Mouse (Mus musculus): ENCODE data around the gene Nfyb. TPM values are rescaled to one million over a fixed set of nuclear protein-coding genes. Genes with fewer than 3 reads are reported as not detected.
A peak's percentile ranks its signal among the peaks of the same experiment; 100 is the strongest.

Nfyb gene
- total RNA-seq, 2 experiments from 2014 or later = 67.7 to 67.8 TPM

DNA sequence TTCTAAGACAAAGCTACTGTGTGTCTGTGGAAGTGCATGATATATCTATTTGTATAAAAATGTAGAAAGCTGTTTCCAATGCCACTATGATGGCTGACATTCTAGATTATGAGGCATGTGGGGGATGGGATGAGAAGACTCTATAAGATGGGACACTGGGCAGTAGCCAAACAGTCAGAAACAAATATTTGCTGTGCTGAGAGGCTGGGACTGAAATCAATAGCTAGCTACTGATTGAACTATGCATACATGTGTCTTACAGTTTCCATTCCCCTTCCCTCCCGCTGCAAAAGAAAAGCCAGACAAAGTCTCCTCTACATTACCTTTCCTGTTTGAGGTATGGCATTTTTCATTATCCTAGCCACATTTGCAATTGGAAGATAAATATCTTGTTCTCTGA, 9.3 kb downstream of the Nfyb start:
- no peak for DNase-seq (ENCODE audit: low spot score in 2 of 2)
- no peak overlapping the region for H3K27ac ChIP-seq
- no peak for TF ChIP-seq CTCF (conservative IDR thresholded peaks at IDR 0.05)
- no peak overlapping the region for H3K4me3 ChIP-seq

- no peak for TF ChIP-seq CTCF (conservative IDR thresholded peaks at IDR 0.05)
- Histone ChIP-seq H3K4me3 (no peak overlapping the region), H3K27ac (no peak overlapping the region)
- no peak for DNase-seq (ENCODE audit: low spot score in 2 of 2)
Observed at GRCm38 (mm10) chr10:82752921-82753320, 11.0 kb downstream of the Nfyb start.

- no peak for DNase-seq (ENCODE audit: low spot score in 2 of 2)
- no peak overlapping the region for H3K4me3 ChIP-seq
Observed at GRCm38 (mm10) chr10:82750778-82751177, 13.2 kb downstream of the Nfyb start.

GRCm38 (mm10) chr10:82746988-82747850, 16.7 kb downstream of the Nfyb start:
- Histone ChIP-seq H3K27ac (peak overlapping the region; percentile 23; the same call in 1 of the 2 replicates), H3K4me3 (no peak overlapping the region)
- no peak for DNase-seq (ENCODE audit: low spot score in 2 of 2)
- TF ChIP-seq CTCF (conservative IDR thresholded peaks at IDR 0.05) = no peak

More at GRCm38 (mm10) chr10:82750778-82751177, 13.2 kb downstream of the Nfyb start:
- TF ChIP-seq CTCF (conservative IDR thresholded peaks at IDR 0.05) = no peak
- no peak overlapping the region for H3K27ac ChIP-seq

- Histone ChIP-seq H3K4me3 (no peak overlapping the region), H3K27ac (no peak overlapping the region)
- no peak for TF ChIP-seq CTCF (conservative IDR thresholded peaks at IDR 0.05)
- no peak for DNase-seq (ENCODE audit: low spot score in 2 of 2)
Observed at GRCm38 (mm10) chr10:82745301-82745700, 18.6 kb downstream of the Nfyb start.

DNA sequence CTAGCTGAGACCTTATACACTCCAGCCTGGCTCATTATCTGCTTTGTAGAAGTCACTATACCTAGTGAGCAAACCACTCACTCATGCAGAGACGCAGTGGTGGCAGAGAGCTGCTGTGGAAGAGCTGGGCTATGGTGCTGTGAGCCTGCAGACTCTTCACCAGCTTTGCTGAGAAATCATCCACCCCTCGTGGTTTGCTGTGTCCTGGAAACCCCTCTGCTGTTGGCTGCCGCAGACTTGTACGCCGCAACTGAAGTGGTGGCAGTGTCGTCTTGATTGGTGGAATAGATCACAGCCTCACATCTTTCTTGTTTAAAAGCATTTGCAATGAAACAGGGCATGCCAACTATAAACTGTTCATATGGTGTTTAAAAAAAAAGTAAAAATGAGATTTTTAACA, 19.6 kb downstream of the Nfyb start:
- TF ChIP-seq CTCF (conservative IDR thresholded peaks at IDR 0.05) = 0 out of 2 replicates have a peak, but pooled peaks have one; percentile 14
- Histone ChIP-seq H3K27ac (peak overlapping the region; percentile 36; the same call in 1 of the 2 replicates), H3K4me3 (no peak overlapping the region)
- no peak for DNase-seq (ENCODE audit: low spot score in 2 of 2)

DNA sequence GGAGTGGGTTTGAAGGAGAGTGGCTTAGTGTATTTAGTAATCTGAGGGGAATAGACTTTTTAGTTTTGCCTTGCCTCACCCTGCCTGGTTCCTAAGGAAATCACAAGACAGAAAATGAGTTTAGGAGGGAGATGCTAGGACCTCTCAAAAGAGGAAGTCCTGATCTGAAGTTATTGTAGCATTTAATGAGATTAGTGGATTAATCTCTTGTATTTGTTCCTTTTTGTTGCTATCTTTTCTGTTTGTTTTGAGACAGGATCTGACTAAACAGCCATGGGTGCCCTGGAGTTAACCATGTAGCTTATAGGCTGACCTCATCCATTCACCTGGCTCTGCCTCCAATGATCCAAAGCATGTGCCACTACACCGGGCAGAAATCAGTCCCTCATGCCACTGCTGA, 21.4 kb downstream of the Nfyb start:
- TF ChIP-seq CTCF (conservative IDR thresholded peaks at IDR 0.05) = no peak
- Histone ChIP-seq H3K4me3 (no peak overlapping the region), H3K27ac (no peak overlapping the region)
- DNase-seq (ENCODE audit: low spot score in 2 of 2) = no peak

GRCm38 (mm10) chr10:82741876-82742275, 22.1 kb downstream of the Nfyb start:
- Histone ChIP-seq H3K4me3 (no peak overlapping the region), H3K27ac (no peak overlapping the region)
- DNase-seq (ENCODE audit: low spot score in 2 of 2) = no peak
- TF ChIP-seq CTCF (conservative IDR thresholded peaks at IDR 0.05) = no peak

DNA sequence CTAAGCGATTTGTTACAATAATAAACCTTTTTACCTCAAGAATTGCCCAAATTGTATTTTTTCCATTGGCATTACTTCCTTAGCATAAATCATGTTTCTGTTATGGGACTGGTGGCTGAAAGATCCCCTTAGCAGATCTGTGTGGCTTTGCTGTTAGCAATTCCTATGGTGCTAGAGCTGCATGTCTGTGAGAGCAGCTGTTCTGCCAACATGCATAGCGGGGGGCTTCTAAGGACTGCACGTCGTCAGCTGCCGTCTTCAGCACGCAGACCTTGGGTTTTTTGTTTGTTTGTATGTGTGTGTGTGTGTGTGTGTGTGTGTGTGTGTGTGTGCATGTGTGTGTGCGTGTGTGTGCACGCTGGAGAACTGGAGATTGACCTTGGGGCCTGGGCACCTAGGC, 22.6 kb downstream of the Nfyb start:
- Histone ChIP-seq H3K4me3 (no peak overlapping the region), H3K27ac (no peak overlapping the region)
- DNase-seq (ENCODE audit: low spot score in 2 of 2) = no peak
- TF ChIP-seq CTCF (conservative IDR thresholded peaks at IDR 0.05) = no peak

GRCm38 (mm10) chr10:82699296-82699941, 64.5 kb downstream of the Nfyb start:
- no peak for TF ChIP-seq CTCF (conservative IDR thresholded peaks at IDR 0.05)
- DNase-seq (ENCODE audit: low spot score in 2 of 2) = no peak
- peak overlapping the region; percentile 83 for H3K4me3 ChIP-seq
- peak overlapping the region; percentile 93 for H3K27ac ChIP-seq

- Histone ChIP-seq H3K4me3 (peak overlapping the region; percentile 83), H3K27ac (peak overlapping the region; percentile 93)
- peak; percentile 40 for TF ChIP-seq CTCF (conservative IDR thresholded peaks at IDR 0.05)
- peak; percentile 89 to 91 for DNase-seq (ENCODE audit: low spot score in 2 of 2)
Observed at GRCm38 (mm10) chr10:82698712-82699261, 65.2 kb downstream of the Nfyb start.

Other genes with a start within 250 kb of the Nfyb start
- 10 to 100 TPM; 21.7 to 23.1 TPM for gene 1190007I07Rik, start 140.9 kb downstream of the Nfyb start, total RNA-seq (2021)
- gene Tdg, start 134.3 kb downstream of the Nfyb start, total RNA-seq (2021) = 10 to 100 TPM; 44.7 to 47.9 TPM
- 10 to 100 TPM; 17.9 to 18.6 TPM for gene Glt8d2, start 73.5 kb downstream of the Nfyb start, total RNA-seq (2021)
- gene Hcfc2, start 68.0 kb downstream of the Nfyb start, total RNA-seq (2021) = 10 to 100 TPM; 46.7 to 51.5 TPM
- 10 to 100 TPM; 53.1 to 54.0 TPM for gene Txnrd1, start 69.8 kb upstream of the Nfyb start, total RNA-seq (2021)
- 1 to 10 TPM; 2.7 TPM for gene Eid3, start 102.5 kb upstream of the Nfyb start, total RNA-seq (2021)
- gene Chst11, start 221.4 kb upstream of the Nfyb start, total RNA-seq (2021) = 10 to 100 TPM; 50.9 to 52.7 TPM